Mouse (Mus musculus): ENCODE measurements around the gene Nrg4.

- TF ChIP-seq POLR2A (IDR thresholded peaks at IDR 0.05; ENCODE audit: borderline replicate concordance, insufficient read depth, low read length) (no peak), CTCF (IDR thresholded peaks at IDR 0.05; ENCODE audit: borderline replicate concordance, insufficient read depth, low read depth, low read length) (no peak)
Measured at GRCm38 (mm10) chr9:55174235-55174634, 152.4 kb downstream of the Nrg4 start.
